Mouse (Mus musculus): ENCODE results near the gene Gpr137. TPM values are rescaled to one million over a fixed set of nuclear protein-coding genes. Genes with fewer than 3 reads are reported as not detected.

The Gpr137 gene
- polyA plus RNA-seq, 1 experiment = 31.2 TPM

DNA sequence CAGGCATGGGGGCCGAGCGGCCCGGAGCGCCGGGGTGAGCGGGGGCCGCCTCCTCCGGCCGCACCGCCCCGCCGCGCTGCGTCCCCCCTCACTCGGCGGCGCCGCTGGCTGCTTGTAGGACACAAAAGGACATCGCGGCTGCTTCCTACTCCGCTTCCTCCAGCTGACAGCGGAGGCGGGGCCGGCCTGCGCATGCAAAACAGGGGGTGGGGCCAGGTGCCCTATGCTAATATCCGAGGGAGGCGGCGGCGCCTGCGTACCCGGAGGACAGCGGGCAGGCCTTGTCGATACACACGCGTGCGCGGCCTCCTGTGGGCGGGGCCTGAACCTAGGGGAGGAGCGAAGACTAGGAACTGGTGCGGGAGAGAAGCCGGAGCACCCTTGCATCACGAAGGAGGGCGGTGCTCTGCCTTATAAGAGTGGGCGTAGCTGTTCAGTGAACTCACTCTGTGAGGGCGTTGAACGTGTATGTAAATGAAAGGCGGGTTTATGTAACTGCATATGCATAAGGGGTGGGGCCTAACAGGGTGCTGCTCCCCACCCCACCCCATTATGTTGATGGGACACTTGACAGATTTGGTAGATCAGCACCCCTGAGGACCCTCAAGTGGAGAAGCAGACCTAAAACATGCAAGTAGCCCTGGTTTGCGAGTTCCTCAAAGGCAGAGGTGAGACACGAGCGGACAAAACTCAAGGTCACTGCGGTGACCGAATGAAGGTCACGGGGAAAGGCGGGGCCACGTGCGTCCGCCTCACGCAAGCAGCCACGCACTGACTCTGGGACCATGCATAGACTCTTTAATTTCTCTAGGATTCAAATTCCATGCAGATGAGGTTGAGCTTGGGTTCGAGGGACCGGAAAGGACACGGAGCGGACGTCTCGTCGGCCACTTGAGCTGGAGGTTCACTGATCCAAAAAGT is 20.4 kb downstream of the Gpr137 start, which contains the start of gene Esrra:
Gene Esrra (minus strand): TSS at position 167 of the 921 bp plus-strand sequence.
- Histone ChIP-seq H3K79me2 (ENCODE audit: control insufficient read depth, insufficient read depth) (peaks cover 25% of the 10 kb centered on the region), H3K36me3 (ENCODE audit: control insufficient read depth, insufficient read depth) (no peaks in the 10 kb centered on the region), H3K27me3 (ENCODE audit: control insufficient read depth, insufficient read depth, insufficient read length) (peaks cover under 1% of the 10 kb centered on the region), H3ac (ENCODE audit: control insufficient read depth, insufficient read length, low read depth) (peak within 1 kb of the TSS; percentile 88), H3K79me3 (ENCODE audit: low read depth) (peaks cover 4% of the 10 kb centered on the region), H3K4me3 (ENCODE audit: insufficient read depth, poor library complexity, severe bottlenecking) (peak within 1 kb of the TSS; percentile 60)
- no peak for TF ChIP-seq CTCF (IDR thresholded peaks at IDR 0.05; ENCODE audit: control insufficient read depth, insufficient read depth, insufficient read length)
- no peak for TF ChIP-seq FOSL1 (IDR thresholded peaks at IDR 0.05; ENCODE audit: insufficient read depth, low read length, poor library complexity, severe bottlenecking)
- peak; percentile 54 for TF ChIP-seq CEBPB (IDR thresholded peaks at IDR 0.05; ENCODE audit: low read depth)
- no peak for TF ChIP-seq MYOG (IDR thresholded peaks at IDR 0.05; ENCODE audit: control insufficient read depth, extremely low read depth, insufficient read length)
- no peak for TF ChIP-seq MYOD1 (IDR thresholded peaks at IDR 0.05; ENCODE audit: control insufficient read depth, insufficient read length, low read depth)
- TF ChIP-seq MAX (IDR thresholded peaks at IDR 0.05) = peak; percentile 75
- TF ChIP-seq USF1 (IDR thresholded peaks at IDR 0.05; ENCODE audit: low read depth) = peak; percentile 50

DNA sequence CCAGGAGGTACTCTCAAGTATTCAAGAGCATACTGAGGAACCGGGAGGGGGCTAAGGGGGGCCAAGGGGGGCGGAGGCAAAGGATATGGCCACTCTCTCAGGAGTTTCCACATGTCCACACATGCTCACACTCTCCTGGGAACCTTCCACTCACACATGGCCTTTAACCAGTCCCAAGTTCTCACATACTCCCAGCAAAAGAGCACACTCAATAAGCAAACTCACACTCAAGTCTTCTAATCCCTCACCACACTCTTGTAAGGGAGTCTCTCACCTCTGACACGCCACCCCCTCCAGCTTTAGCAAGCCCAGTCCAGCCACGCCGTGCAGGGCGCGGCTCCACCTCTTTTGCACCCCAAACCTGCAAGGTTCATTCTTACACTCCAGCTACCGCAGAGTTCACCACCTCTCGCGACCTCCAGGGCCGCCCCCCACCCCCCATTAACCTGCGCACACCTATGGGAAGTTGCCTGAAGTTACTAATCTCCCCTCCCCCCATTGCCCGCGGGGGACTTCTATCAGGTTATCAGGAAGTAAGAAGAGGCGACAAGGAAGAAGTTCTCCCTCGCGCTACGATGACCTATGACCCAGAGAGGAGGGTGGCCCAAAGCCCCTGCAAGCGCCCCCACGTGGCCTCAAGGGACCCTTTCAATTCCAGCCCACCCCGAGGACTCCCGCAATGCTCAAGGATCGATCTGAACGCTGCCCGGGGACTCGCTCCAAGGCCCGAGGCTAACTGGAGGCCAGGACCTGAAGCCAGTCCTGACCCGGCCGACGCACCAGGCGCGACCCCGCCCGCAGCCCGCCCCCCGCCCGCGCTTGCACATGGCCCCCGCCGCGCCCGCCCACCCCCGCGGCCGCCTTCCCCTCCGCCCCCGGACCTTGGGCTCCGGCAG is 21.3 kb downstream of the Gpr137 start:
- Histone ChIP-seq H3K36me3 (ENCODE audit: control insufficient read depth, insufficient read depth) (no peaks in the 10 kb centered on the region), H3K4me3 (ENCODE audit: insufficient read depth, poor library complexity, severe bottlenecking) (peak overlapping the region; percentile 60), H3K27me3 (ENCODE audit: control insufficient read depth, insufficient read depth, insufficient read length) (no peaks in the 10 kb centered on the region), H3ac (ENCODE audit: control insufficient read depth, insufficient read length, low read depth) (peak overlapping the region; percentile 88), H3K79me2 (ENCODE audit: control insufficient read depth, insufficient read depth) (peaks cover 31% of the 10 kb centered on the region), H3K79me3 (ENCODE audit: low read depth) (peaks cover 4% of the 10 kb centered on the region)
- TF ChIP-seq MYOG (IDR thresholded peaks at IDR 0.05; ENCODE audit: control insufficient read depth, extremely low read depth, insufficient read length) = no peak
- TF ChIP-seq CEBPB (IDR thresholded peaks at IDR 0.05; ENCODE audit: low read depth) = no peak
- no peak for TF ChIP-seq MYOD1 (IDR thresholded peaks at IDR 0.05; ENCODE audit: control insufficient read depth, insufficient read length, low read depth)
- no peak for TF ChIP-seq FOSL1 (IDR thresholded peaks at IDR 0.05; ENCODE audit: insufficient read depth, low read length, poor library complexity, severe bottlenecking)
- TF ChIP-seq USF1 (IDR thresholded peaks at IDR 0.05; ENCODE audit: low read depth) = no peak
- TF ChIP-seq MAX (IDR thresholded peaks at IDR 0.05) = no peak
- no peak for TF ChIP-seq CTCF (IDR thresholded peaks at IDR 0.05; ENCODE audit: control insufficient read depth, insufficient read depth, insufficient read length)

DNA sequence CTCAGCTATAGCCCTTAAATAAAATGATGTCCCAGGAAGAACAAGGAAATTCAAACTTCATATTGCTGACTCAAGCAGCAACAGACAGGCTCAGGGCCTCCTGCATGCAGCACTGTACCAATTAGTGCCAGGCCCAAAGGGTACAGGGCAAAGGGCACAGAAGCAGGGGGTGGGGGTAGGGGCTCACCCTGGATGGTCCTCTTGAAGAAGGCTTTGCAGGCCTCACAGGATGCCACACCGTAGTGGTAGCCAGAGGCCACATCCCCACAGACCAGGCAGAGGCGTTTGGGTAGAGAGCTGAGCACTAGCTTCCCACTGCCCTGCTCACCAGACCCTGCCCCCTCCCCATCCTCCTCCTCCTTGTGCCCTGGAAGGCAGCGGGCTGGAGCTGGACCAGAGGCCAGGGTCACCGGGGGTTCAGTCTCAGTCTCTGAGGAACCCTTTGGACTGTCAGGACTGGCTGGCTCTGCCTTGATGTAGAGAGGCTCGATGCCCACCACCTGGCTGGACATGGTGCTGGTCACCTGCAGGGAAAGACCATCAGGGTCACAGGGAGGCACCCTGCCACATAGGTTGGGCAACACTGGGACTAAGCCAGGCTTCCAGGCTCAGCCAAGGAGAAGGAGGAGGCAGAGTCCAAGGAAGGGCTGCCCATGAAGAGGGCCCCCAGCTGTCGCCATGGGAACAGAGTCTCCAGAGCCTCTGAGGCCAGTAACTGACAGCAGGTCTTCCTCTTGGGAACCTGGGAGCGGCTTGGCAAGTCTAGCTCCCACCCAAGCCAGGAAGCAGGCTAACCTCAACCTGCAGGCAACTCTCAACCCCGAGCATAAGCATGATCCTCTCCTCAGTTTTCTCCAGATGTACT is 22.2 kb downstream of the Gpr137 start:
- Histone ChIP-seq H3K79me3 (ENCODE audit: low read depth) (peaks cover 4% of the 10 kb centered on the region), H3K36me3 (ENCODE audit: control insufficient read depth, insufficient read depth) (no peaks in the 10 kb centered on the region), H3K4me3 (ENCODE audit: insufficient read depth, poor library complexity, severe bottlenecking) (peak overlapping the region; percentile 60), H3K79me2 (ENCODE audit: control insufficient read depth, insufficient read depth) (peaks cover 31% of the 10 kb centered on the region), H3ac (ENCODE audit: control insufficient read depth, insufficient read length, low read depth) (peak overlapping the region; percentile 42), H3K27me3 (ENCODE audit: control insufficient read depth, insufficient read depth, insufficient read length) (no peaks in the 10 kb centered on the region)
- TF ChIP-seq CTCF (IDR thresholded peaks at IDR 0.05; ENCODE audit: control insufficient read depth, insufficient read depth, insufficient read length) (no peak), MYOD1 (IDR thresholded peaks at IDR 0.05; ENCODE audit: control insufficient read depth, insufficient read length, low read depth) (no peak), USF1 (IDR thresholded peaks at IDR 0.05; ENCODE audit: low read depth) (no peak), FOSL1 (IDR thresholded peaks at IDR 0.05; ENCODE audit: insufficient read depth, low read length, poor library complexity, severe bottlenecking) (no peak), CEBPB (IDR thresholded peaks at IDR 0.05; ENCODE audit: low read depth) (no peak), MYOG (IDR thresholded peaks at IDR 0.05; ENCODE audit: control insufficient read depth, extremely low read depth, insufficient read length) (no peak), MAX (IDR thresholded peaks at IDR 0.05) (no peak)

DNA sequence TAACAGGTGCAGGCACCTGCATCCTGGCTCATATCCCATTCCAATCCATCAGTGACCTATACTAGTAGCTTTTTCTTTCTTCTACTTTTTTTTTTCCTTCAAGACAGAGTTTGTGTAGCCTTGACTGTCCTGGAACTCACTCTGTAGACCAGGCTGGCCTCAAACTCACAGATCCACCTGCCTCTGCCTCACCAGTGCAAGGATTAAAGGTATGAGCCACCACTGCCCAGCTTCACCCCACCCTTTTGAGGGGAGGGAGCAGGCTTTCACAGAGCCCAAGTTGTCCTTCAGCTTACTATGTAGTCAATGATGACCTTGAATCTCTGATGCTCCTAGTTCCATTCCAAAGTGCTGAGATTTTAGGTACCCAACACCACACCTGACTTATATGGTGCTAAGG is 22.8 kb downstream of the Gpr137 start:
- Histone ChIP-seq H3ac (ENCODE audit: control insufficient read depth, insufficient read length, low read depth) (no peak overlapping the region), H3K36me3 (ENCODE audit: control insufficient read depth, insufficient read depth) (no peaks in the 10 kb centered on the region), H3K79me2 (ENCODE audit: control insufficient read depth, insufficient read depth) (peaks cover 31% of the 10 kb centered on the region), H3K4me3 (ENCODE audit: insufficient read depth, poor library complexity, severe bottlenecking) (peak overlapping the region; percentile 6), H3K27me3 (ENCODE audit: control insufficient read depth, insufficient read depth, insufficient read length) (no peaks in the 10 kb centered on the region), H3K79me3 (ENCODE audit: low read depth) (peaks cover 4% of the 10 kb centered on the region)
- no peak for TF ChIP-seq MYOG (IDR thresholded peaks at IDR 0.05; ENCODE audit: control insufficient read depth, extremely low read depth, insufficient read length)
- TF ChIP-seq MYOD1 (IDR thresholded peaks at IDR 0.05; ENCODE audit: control insufficient read depth, insufficient read length, low read depth) = no peak
- no peak for TF ChIP-seq USF1 (IDR thresholded peaks at IDR 0.05; ENCODE audit: low read depth)
- TF ChIP-seq CTCF (IDR thresholded peaks at IDR 0.05; ENCODE audit: control insufficient read depth, insufficient read depth, insufficient read length) = no peak
- no peak for TF ChIP-seq CEBPB (IDR thresholded peaks at IDR 0.05; ENCODE audit: low read depth)
- no peak for TF ChIP-seq MAX (IDR thresholded peaks at IDR 0.05)
- no peak for TF ChIP-seq FOSL1 (IDR thresholded peaks at IDR 0.05; ENCODE audit: insufficient read depth, low read length, poor library complexity, severe bottlenecking)

Data from C2C12 (cell line).